In the genomic region with DNA sequence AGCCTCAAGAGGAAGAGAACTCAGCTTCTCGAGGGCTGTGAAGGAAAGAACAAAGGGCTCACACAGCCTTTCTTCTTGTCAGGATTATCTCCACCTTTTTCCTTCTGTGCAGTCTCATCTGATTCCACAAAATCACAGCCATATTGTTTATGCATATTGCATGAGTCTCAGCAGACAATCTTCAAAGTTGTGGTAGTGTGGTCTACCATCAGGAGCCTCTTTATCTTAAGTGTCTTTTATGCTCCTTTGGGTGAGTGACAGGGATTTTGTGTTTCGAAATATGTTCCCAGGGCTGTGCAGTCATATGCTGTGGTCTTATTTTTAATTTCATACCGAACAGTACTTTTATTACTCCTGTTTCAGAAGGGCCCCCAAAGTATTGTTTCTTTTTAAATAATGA, we compare ENCODE assay signal across 29 mouse cellular contexts.
DNase-seq lines count a peak whose midpoint lies in the region; ATAC-seq and TF ChIP-seq lines count a peak whose summit lies in the region.
"Had no signal": no experiment of that assay in that cellular context is flagged by ENCODE, and none has a peak within 500 bp of the region (broad histone marks: within the 10 kb centered on the region; RNA-seq: fewer than 3 reads in every experiment).

No protein-coding gene starts in this region.

- no peaks in the 10 kb centered on the region for H3K79me2 ChIP-seq in C2C12 (ENCODE audit: control insufficient read depth, insufficient read depth)
- H3K79me2 ChIP-seq in heart, adult 2 months (replicated peaks; ENCODE audit: control insufficient read depth, insufficient read depth, low read length) = no peaks in the 10 kb centered on the region

- no peak for TF ChIP-seq CTCF in forebrain, postnatal 0 days (IDR thresholded peaks at IDR 0.05; ENCODE audit: low read depth)
- no peak for TF ChIP-seq CTCF in C2C12 (IDR thresholded peaks at IDR 0.05; ENCODE audit: control insufficient read depth, insufficient read depth, insufficient read length)
- TF ChIP-seq CTCF in heart, adult 2 months (IDR thresholded peaks at IDR 0.05) = no peak

- WGBS in forebrain, postnatal 0 days = 44% methylated on average over 3 of the region's 3 CpGs
- 72% methylated on average over 3 of the region's 3 CpGs for WGBS in forebrain, embryonic 12.5 days
- WGBS in heart, adult 2 months = 71% methylated on average over 3 of the region's 3 CpGs

- no peak for TF ChIP-seq POLR2A in heart, adult 2 months (IDR thresholded peaks at IDR 0.05; ENCODE audit: insufficient read depth, low read depth, low read length)

- peak overlapping the region; percentile 64 for H3K27ac ChIP-seq in forebrain, postnatal 0 days (ENCODE audit: low read depth, low read length)
- H3K27ac ChIP-seq in forebrain, embryonic 12.5 days = no peak overlapping the region
- H3K27ac ChIP-seq in heart, adult 2 months = no peak overlapping the region
- H3K27ac ChIP-seq: embryonic facial prominence, embryonic 10.5 days; embryonic facial prominence, embryonic 13.5 days; heart, embryonic 10.5 days; heart, embryonic 13.5 days; hindbrain, embryonic 14.5 days; hindbrain, postnatal 0 days had no signal

- H3K9me3 ChIP-seq in forebrain, postnatal 0 days (ENCODE audit: low read length) = no peaks in the 10 kb centered on the region
- no peaks in the 10 kb centered on the region for H3K9me3 ChIP-seq in forebrain, embryonic 12.5 days
- H3K9me3 ChIP-seq: embryonic facial prominence, embryonic 10.5 days; embryonic facial prominence, embryonic 13.5 days; heart, embryonic 10.5 days; heart, embryonic 13.5 days had no signal

- no peak overlapping the region for H3K9ac ChIP-seq in forebrain, postnatal 0 days
- H3K9ac ChIP-seq in forebrain, embryonic 12.5 days = no peak overlapping the region
- no peak overlapping the region for H3K9ac ChIP-seq in heart, adult 2 months (ENCODE audit: low read depth, low read length)
- H3K9ac ChIP-seq: embryonic facial prominence, embryonic 13.5 days; heart, embryonic 13.5 days; hindbrain, embryonic 14.5 days had no signal

- no peak for TF ChIP-seq EP300 in heart, adult 2 months (IDR thresholded peaks at IDR 0.05; ENCODE audit: insufficient read depth, low read depth, low read length)

- H3K4me3 ChIP-seq in forebrain, postnatal 0 days (ENCODE audit: low read depth, low read length) = no peak overlapping the region
- H3K4me3 ChIP-seq in forebrain, embryonic 12.5 days (replicated peaks) = no peak overlapping the region
- H3K4me3 ChIP-seq in C2C12 (ENCODE audit: insufficient read depth, poor library complexity, severe bottlenecking) = no peak overlapping the region
- H3K4me3 ChIP-seq in heart, adult 2 months = no peak overlapping the region
- H3K4me3 ChIP-seq: embryonic facial prominence, embryonic 10.5 days; embryonic facial prominence, embryonic 13.5 days; erythroblast, embryonic 14.5 days; heart, embryonic 10.5 days; heart, embryonic 13.5 days had no signal

- H3K4me1 ChIP-seq in forebrain, postnatal 0 days (ENCODE audit: insufficient read depth) = no peaks in the 10 kb centered on the region
- H3K4me1 ChIP-seq in forebrain, embryonic 12.5 days = no peaks in the 10 kb centered on the region
- peaks cover 8% of the 10 kb centered on the region for H3K4me1 ChIP-seq in heart, adult 2 months (ENCODE audit: control insufficient read depth, insufficient read depth, low read length)
- H3K4me1 ChIP-seq: embryonic facial prominence, embryonic 10.5 days; heart, embryonic 10.5 days had no signal

- intact Hi-C loops in heart, adult 2 months (cut with DNase I) = no loop called here

- H3K4me2 ChIP-seq in forebrain, postnatal 0 days (ENCODE audit: low read depth) = no peak overlapping the region
- no peak overlapping the region for H3K4me2 ChIP-seq in forebrain, embryonic 12.5 days
- H3K4me2 ChIP-seq: embryonic facial prominence, embryonic 13.5 days; heart, embryonic 13.5 days; hindbrain, embryonic 14.5 days had no signal

- no peak overlapping the region for H3ac ChIP-seq in C2C12 (ENCODE audit: control insufficient read depth, insufficient read length, low read depth)

- H3K79me3 ChIP-seq in C2C12 (ENCODE audit: low read depth) = no peaks in the 10 kb centered on the region

- H3K27me3 ChIP-seq in forebrain, postnatal 0 days (ENCODE audit: insufficient read depth, low read length) = no peaks in the 10 kb centered on the region
- H3K27me3 ChIP-seq in forebrain, embryonic 12.5 days = no peaks in the 10 kb centered on the region
- H3K27me3 ChIP-seq in C2C12 (ENCODE audit: control insufficient read depth, insufficient read depth, insufficient read length) = no peaks in the 10 kb centered on the region
- no peaks in the 10 kb centered on the region for H3K27me3 ChIP-seq in heart, adult 2 months (ENCODE audit: control insufficient read depth, insufficient read depth, low read length)
- H3K27me3 ChIP-seq: embryonic facial prominence, embryonic 13.5 days; heart, embryonic 13.5 days had no signal

- ATAC-seq in forebrain, postnatal 0 days = peak; percentile 14; the same call in 1 of the 2 replicates
- no peak for ATAC-seq in forebrain, embryonic 12.5 days (ENCODE audit: low FRiP score)
- ATAC-seq: activated CD4-positive, CD25-positive, alpha-beta regulatory T cell, adult 4 months; hindbrain, postnatal 0 days; inflammation-experienced regulatory T-cells, adult 6 months; intestine, embryonic 16.5 days had no signal

- no peak for DNase-seq in forebrain, postnatal 0 days
- peak; percentile 33 for DNase-seq in T-cell, adult 2 months (ENCODE audit: low spot score)
- DNase-seq in naive thymus-derived CD4-positive, alpha-beta T cell, adult 2 months (ENCODE audit: low read depth) = peak; percentile 60
- no peak for DNase-seq in right cerebral cortex, postnatal 4 days
- no peak for DNase-seq in heart, adult 2 months
- DNase-seq: adrenal gland, adult 8-10 months; adrenal gland, postnatal 36 days; cerebellum, adult 11 months; cerebellum, adult 2 months; cerebellum, adult 9-11 months; cerebellum, postnatal 25 days; embryo, embryonic 11 days; gastrocnemius, postnatal 25 days; heart, adult 18-20 months; heart, postnatal 14 days; heart, postnatal 4 days; kidney, adult 18-20 months had no signal

- no peaks in the 10 kb centered on the region for H3K36me3 ChIP-seq in forebrain, postnatal 0 days (ENCODE audit: insufficient read depth)
- no peaks in the 10 kb centered on the region for H3K36me3 ChIP-seq in forebrain, embryonic 12.5 days (replicated peaks)
- H3K36me3 ChIP-seq in C2C12 (ENCODE audit: control insufficient read depth, insufficient read depth) = no peaks in the 10 kb centered on the region
- H3K36me3 ChIP-seq in heart, adult 2 months (ENCODE audit: control insufficient read depth, insufficient read depth, low read length) = no peaks in the 10 kb centered on the region
- H3K36me3 ChIP-seq: embryonic facial prominence, embryonic 10.5 days; embryonic facial prominence, embryonic 13.5 days; heart, embryonic 10.5 days; heart, embryonic 13.5 days had no signal

TF ChIP-seq in C2C12, 6 proteins besides CTCF, POLR2A, EP300 and RAD21:
- TF ChIP-seq CEBPB (IDR thresholded peaks at IDR 0.05; ENCODE audit: low read depth) (peak; percentile 43), MAX (IDR thresholded peaks at IDR 0.05) (no peak)

Comparison
In these comparisons a context has a peak if more than half of its experiments do, and no peak if none do; other contexts are left out.
1. DNase-seq: peak in T-cell, adult 2 months (single experiment) and naive thymus-derived CD4-positive, alpha-beta T cell, adult 2 months (single experiment); none in forebrain, postnatal 0 days (single experiment), right cerebral cortex, postnatal 4 days (single experiment) and heart, adult 2 months (0 of 2).